Mouse (Mus musculus) gastrocnemius, adult 2 months (tissue): ENCODE results near the gene Prrx1. TPM values are rescaled to one million over a fixed set of nuclear protein-coding genes. Genes with fewer than 3 reads are reported as not detected.

Source experiments
- DNase-seq: peaks from one replicate; pipeline ENCODE4 v3.0.0; 2022
- H3K27ac ChIP-seq: fragments of 200-600 bp; 2 replicates; pipeline ENCODE4 v1.8.1; 2022; ENCODE audit warnings: mild to moderate bottlenecking
- H3K4me3 ChIP-seq: fragments of 200-600 bp; 2 replicates; pipeline ENCODE4 v1.8.1; 2022; ENCODE audit warnings: mild to moderate bottlenecking, moderate library complexity
- CTCF ChIP-seq: fragments of 200-600 bp; IDR thresholded peaks from 2 replicates; pipeline ENCODE4 v1.8.1; 2022; ENCODE audit warnings: antibody characterized with exemption, mild to moderate bottlenecking, moderate library complexity
- intact Hi-C: fragments of 180-260 bp; cut with DNase I; formaldehyde crosslinking; loops from one replicate; pipeline ENCODE4 v1.15.1; 2025
- total RNA-seq, 2 experiments: library from RNA; stranded (reverse); gene quantifications; 2 replicates each; pipeline ENCODE4 v1.2.3; 2021

Prrx1 gene
- total RNA-seq, 2 experiments from 2014 or later, result 29.5 to 65.7 TPM

- Histone ChIP-seq H3K4me3 (peak overlapping the region; percentile 80), H3K27ac (peak overlapping the region; percentile 99)
- intact Hi-C loops, result loop anchor here (2.0 to 10.0 kb wide), 4 partner anchors 29 to 395 kb away; partner anchors contain the start of gene Gorab
- no peak for DNase-seq
- no peak for TF ChIP-seq CTCF
These were observed 3.3 kb downstream of the Prrx1 start for GRCm38 (mm10) chr1:163310023-163310754.

GRCm38 (mm10) chr1:163309466-163309865, 4.0 kb downstream of the Prrx1 start:
- TF ChIP-seq CTCF, result no peak
- H3K4me3 ChIP-seq, result peak overlapping the region; percentile 80
- H3K27ac ChIP-seq, result peak overlapping the region; percentile 99
- intact Hi-C loops, result loop anchor here (5.0 to 10.0 kb wide), 2 partner anchors 157 to 595 kb away; no protein-coding TSS in a partner anchor
- DNase-seq, result no peak

- peak; percentile 56 for DNase-seq
- no peak for TF ChIP-seq CTCF
- Histone ChIP-seq H3K27ac (peak overlapping the region; percentile 99), H3K4me3 (peak overlapping the region; percentile 80)
- intact Hi-C loops, result loop anchor here (5.0 to 10.0 kb wide), 2 partner anchors 156 to 596 kb away; no protein-coding TSS in a partner anchor
These were observed 4.9 kb downstream of the Prrx1 start for GRCm38 (mm10) chr1:163308631-163309030.

- Histone ChIP-seq H3K27ac (peak overlapping the region; percentile 32; the same call in 1 of the 2 replicates), H3K4me3 (peak overlapping the region; percentile 80)
- TF ChIP-seq CTCF, result no peak
- intact Hi-C loops, result loop anchor here (5.0 to 10.0 kb wide), 2 partner anchors 155 to 597 kb away; no protein-coding TSS in a partner anchor
- no peak for DNase-seq
These were observed 5.8 kb downstream of the Prrx1 start for GRCm38 (mm10) chr1:163307706-163308105.

- intact Hi-C loops, result loop anchor here (5.0 to 10.0 kb wide), 2 partner anchors 154 to 599 kb away; no protein-coding TSS in a partner anchor
- peak; percentile 48 for TF ChIP-seq CTCF
- DNase-seq, result no peak
- H3K27ac ChIP-seq, result peak overlapping the region; percentile 63
- H3K4me3 ChIP-seq, result no peak overlapping the region
These were observed 7.6 kb downstream of the Prrx1 start for GRCm38 (mm10) chr1:163305956-163306355.

- Histone ChIP-seq H3K27ac (peak overlapping the region; percentile 66), H3K4me3 (peak overlapping the region; percentile 6; the same call in 1 of the 2 replicates)
- intact Hi-C loops, result loop anchor here (5.0 to 10.0 kb wide), 2 partner anchors 153 to 600 kb away; no protein-coding TSS in a partner anchor
- TF ChIP-seq CTCF, result no peak
- no peak for DNase-seq
These were observed 8.7 kb downstream of the Prrx1 start for GRCm38 (mm10) chr1:163304837-163305236.

GRCm38 (mm10) chr1:163302292-163302691, 11.2 kb downstream of the Prrx1 start:
- no peak for TF ChIP-seq CTCF
- H3K4me3 ChIP-seq, result peak overlapping the region; percentile 22
- peak; percentile 46 for DNase-seq
- H3K27ac ChIP-seq, result peak overlapping the region; percentile 69
- intact Hi-C loops, result loop anchor here (10.0 kb wide), 1 partner anchor 603 kb away; no protein-coding TSS in a partner anchor

- TF ChIP-seq CTCF, result no peak
- H3K27ac ChIP-seq, result peak overlapping the region; percentile 70
- DNase-seq, result no peak
- intact Hi-C loops, result no loop called here
- H3K4me3 ChIP-seq, result no peak overlapping the region
These were observed 20.4 kb downstream of the Prrx1 start for GRCm38 (mm10) chr1:163293152-163293551.

GRCm38 (mm10) chr1:163291925-163292324, 21.6 kb downstream of the Prrx1 start:
- H3K4me3 ChIP-seq, result peak overlapping the region; percentile 15; the same call in 1 of the 2 replicates
- H3K27ac ChIP-seq, result peak overlapping the region; percentile 70
- TF ChIP-seq CTCF, result no peak
- DNase-seq, result peak; percentile 59
- intact Hi-C loops, result no loop called here

- H3K27ac ChIP-seq, result no peak overlapping the region
- no peak for TF ChIP-seq CTCF
- intact Hi-C loops, result no loop called here
- no peak for DNase-seq
- H3K4me3 ChIP-seq, result no peak overlapping the region
These were observed 24.4 kb downstream of the Prrx1 start for GRCm38 (mm10) chr1:163289131-163289530.

- intact Hi-C loops, result no loop called here
- TF ChIP-seq CTCF, result no peak
- Histone ChIP-seq H3K4me3 (peak overlapping the region; percentile 13; the same call in 1 of the 2 replicates), H3K27ac (peak overlapping the region; percentile 90)
- no peak for DNase-seq
These were observed 28.0 kb downstream of the Prrx1 start for GRCm38 (mm10) chr1:163285539-163285938.

- peak overlapping the region; percentile 90 for H3K27ac ChIP-seq
- DNase-seq, result peak; percentile 29
- peak overlapping the region; percentile 13; the same call in 1 of the 2 replicates for H3K4me3 ChIP-seq
- no peak for TF ChIP-seq CTCF
- intact Hi-C loops, result no loop called here
These were observed 28.4 kb downstream of the Prrx1 start for GRCm38 (mm10) chr1:163285136-163285535.

GRCm38 (mm10) chr1:163283980-163284635, 29.4 kb downstream of the Prrx1 start:
- Histone ChIP-seq H3K4me3 (peak overlapping the region; percentile 29), H3K27ac (peak overlapping the region; percentile 90)
- no peak for DNase-seq
- no peak for TF ChIP-seq CTCF
- intact Hi-C loops, result no loop called here
